Comparison of ENCODE assay signal across 36 mouse cellular contexts in the genomic region with DNA sequence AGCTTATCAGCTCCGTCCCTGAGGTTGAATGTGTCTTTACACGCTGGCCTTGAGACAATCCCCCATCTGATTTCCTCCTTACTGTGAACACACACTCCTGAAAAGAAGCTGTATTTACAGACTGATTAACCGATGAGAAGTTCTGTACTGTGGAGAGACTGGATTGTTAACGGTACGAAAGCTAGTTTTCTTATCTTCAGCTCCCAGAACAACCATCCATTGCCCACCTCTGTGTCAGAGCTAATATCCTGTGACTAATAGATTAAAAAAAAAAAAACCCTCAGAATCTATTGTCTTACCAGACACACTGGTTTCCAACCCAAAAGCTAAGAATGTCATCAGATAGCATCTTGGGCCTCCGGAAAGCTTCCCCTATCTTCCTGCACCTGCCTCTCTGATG. TPM values are rescaled to one million over a fixed set of nuclear protein-coding genes. Genes with fewer than 3 reads are reported as not detected.
A peak's percentile ranks its signal among the peaks of the same experiment; 100 is the strongest.
DNase-seq lines count a peak whose midpoint lies in the region; ATAC-seq and TF ChIP-seq lines count a peak whose summit lies in the region.
"Had no signal": no experiment of that assay in that cellular context is flagged by ENCODE, and none has a peak within 500 bp of the region (broad histone marks: within the 10 kb centered on the region; RNA-seq: fewer than 3 reads in every experiment).

No protein-coding gene starts in this region.

- H3K4me3 ChIP-seq in G1E (ENCODE audit: low read depth, low read length), result no peak overlapping the region
- no peak overlapping the region for H3K4me3 ChIP-seq in liver, embryonic 14.5 days (ENCODE audit: insufficient read depth in 1 of 2, low read depth in 2 of 2, low read length in 2 of 2)
- H3K4me3 ChIP-seq: embryonic facial prominence, embryonic 10.5 days; embryonic facial prominence, embryonic 15.5 days; forebrain, embryonic 13.5 days; heart, embryonic 10.5 days; heart, embryonic 15.5 days; kidney, embryonic 15.5 days; left cerebral cortex, adult 2 months had no signal

- DNase-seq in G1E (ENCODE audit: low spot score), result no peak
- DNase-seq in c-Kit-positive CD71-negative TER-119-negative erythroid progenitor cells, embryonic 14.5 days (ENCODE audit: low read depth), result peak; percentile 12
- peak in 1 of 3 experiments; percentile 6 for DNase-seq in liver, embryonic 14.5 days (ENCODE audit: low read depth in 3 of 3, low spot score in 3 of 3)
- no peak for DNase-seq in thymus, postnatal 25 days
- no peak for DNase-seq in layer of hippocampus, adult 8-10 months (ENCODE audit: low spot score in 2 of 2)
- DNase-seq in left cerebral cortex, adult 8-10 months (ENCODE audit: low spot score in 2 of 2), result no peak
- DNase-seq: adrenal gland, postnatal 10 days; cerebellum, adult 11-12 months; cerebellum, postnatal 14 days; gastrocnemius, postnatal 25 days; kidney, adult 18-20 months; kidney, postnatal 25 days; left cerebral cortex, postnatal 4 days; lung, embryonic 14.5 days; lung, postnatal 14 days; right cerebral cortex, adult 18-20 months; right cerebral cortex, postnatal 4 days; thymus, postnatal 14 days had no signal

- WGBS in liver, embryonic 14.5 days (ENCODE audit: insufficient replicate concordance), result 2% methylated on average over 6 of the region's 6 CpGs

- no peak for TF ChIP-seq CTCF in G1E (IDR thresholded peaks at IDR 0.05; ENCODE audit: low read depth, low read length)
- no peak for TF ChIP-seq CTCF in liver, embryonic 14.5 days (IDR thresholded peaks at IDR 0.05; ENCODE audit: low read depth)

- no peak overlapping the region for H3K4me2 ChIP-seq in liver, embryonic 14.5 days (ENCODE audit: low read depth)
- H3K4me2 ChIP-seq: embryonic facial prominence, embryonic 15.5 days; forebrain, embryonic 13.5 days; heart, embryonic 15.5 days; kidney, embryonic 15.5 days; lung, embryonic 14.5 days; midbrain, embryonic 11.5 days had no signal

- no peak overlapping the region for H3K27ac ChIP-seq in liver, embryonic 14.5 days
- H3K27ac ChIP-seq: embryonic facial prominence, embryonic 10.5 days; embryonic facial prominence, embryonic 15.5 days; forebrain, embryonic 13.5 days; heart, embryonic 10.5 days; heart, embryonic 15.5 days; kidney, embryonic 15.5 days; left cerebral cortex, adult 2 months had no signal

- no peak overlapping the region for H3K9ac ChIP-seq in liver, embryonic 14.5 days (replicated peaks)
- H3K9ac ChIP-seq: embryonic facial prominence, embryonic 15.5 days; forebrain, embryonic 13.5 days; heart, embryonic 15.5 days; kidney, embryonic 15.5 days; lung, embryonic 14.5 days had no signal

- H3K4me1 ChIP-seq in G1E (ENCODE audit: insufficient read depth, low read depth, low read length), result peaks cover 30% of the 10 kb centered on the region
- 0 out of 4 replicates have a peak, but pooled peaks cover 0 to 4% of the 10 kb centered on the region in 2 experiments for H3K4me1 ChIP-seq in liver, embryonic 14.5 days (replicated peaks; ENCODE audit: control insufficient read depth in 2 of 2, insufficient read depth in 2 of 2, low read length in 1 of 2)
- H3K4me1 ChIP-seq: embryonic facial prominence, embryonic 15.5 days had no signal

- H3K36me3 ChIP-seq in G1E (replicated peaks), result no peaks in the 10 kb centered on the region
- H3K36me3 ChIP-seq in liver, embryonic 14.5 days (replicated peaks; ENCODE audit: control insufficient read depth, insufficient read depth, low read depth), result no peaks in the 10 kb centered on the region
- H3K36me3 ChIP-seq: embryonic facial prominence, embryonic 10.5 days; embryonic facial prominence, embryonic 15.5 days; heart, embryonic 10.5 days; heart, embryonic 15.5 days; kidney, embryonic 15.5 days had no signal

- TF ChIP-seq EP300 in liver, embryonic 14.5 days (IDR thresholded peaks at IDR 0.05; ENCODE audit: low read depth), result peak; percentile 45; the same call in 1 of the 2 replicates

- ATAC-seq in G1E (ENCODE audit: extremely low read depth, insufficient number of reproducible peaks, low FRiP score, poor library complexity, severe bottlenecking), result peak; percentile 79
- ATAC-seq in liver, embryonic 14.5 days (ENCODE audit: insufficient read depth), result peak; percentile 68
- peak; percentile 61 for ATAC-seq in megakaryocyte-erythroid progenitor cell, adult 5-6 weeks (replicated peaks; ENCODE audit: low FRiP score, low TSS enrichment, poor library complexity, severe bottlenecking)
- ATAC-seq: CD4-positive, CD25-positive, alpha-beta regulatory T cell, adult 4 months; forebrain, embryonic 13.5 days; hindbrain, embryonic 16.5 days; midbrain, embryonic 16.5 days had no signal

- H3K9me3 ChIP-seq in G1E (replicated peaks), result no peaks in the 10 kb centered on the region
- H3K9me3 ChIP-seq in liver, embryonic 14.5 days (ENCODE audit: control insufficient read depth, low read length), result no peaks in the 10 kb centered on the region
- H3K9me3 ChIP-seq: embryonic facial prominence, embryonic 10.5 days; embryonic facial prominence, embryonic 15.5 days; forebrain, embryonic 13.5 days; heart, embryonic 10.5 days; heart, embryonic 15.5 days; kidney, embryonic 15.5 days had no signal

- peaks cover 6% of the 10 kb centered on the region; the same call in 1 of the 2 replicates for H3K27me3 ChIP-seq in G1E (ENCODE audit: insufficient read depth, low read length)
- H3K27me3 ChIP-seq in liver, embryonic 14.5 days (ENCODE audit: control insufficient read depth, insufficient read depth, low read length), result peaks cover 7% of the 10 kb centered on the region

RNA-seq across cellular contexts. Expression of gene Pdyn, which starts 5.3 kb away (rescaled TPM):
- total RNA-seq in G1E (2014; fragmentation: Nextera tagmentation), result not detected in 2 replicates
- 0.12 TPM in 1 of 2 replicates, not detected in the other for total RNA-seq in G1E (2017)
- polyA plus RNA-seq in G1E (2012), result not detected in 2 replicates
- polyA plus RNA-seq in liver, embryonic 14.5 days (2012; rRNA removed), result 0.01 TPM in 1 of 2 replicates, not detected in the other
- not detected in 2 replicates for polyA plus RNA-seq in liver, embryonic 14.5 days (2014; fragmentation: Nextera tagmentation; extraction: Ambion mirVana)
- total RNA-seq in megakaryocyte-erythroid progenitor cell, adult 5-6 weeks (2014; fragmentation: Nextera tagmentation), result not detected in 2 replicates
- not detected in 2 replicates for total RNA-seq in megakaryocyte-erythroid progenitor cell, adult 5-6 weeks (2017)
- total RNA-seq in layer of hippocampus, adult 8-10 months (2022), result 10 to 100 TPM; 10.4 to 11.6 (median 10.6) TPM
- 10 to 100 TPM; 45.0 to 64.2 (median 51.7) TPM for total RNA-seq in left cerebral cortex, adult 8-10 months (2022)
- total RNA-seq: gastrocnemius, adult 18-20 months; gastrocnemius, postnatal 25 days; heart, postnatal 25 days; neutrophil, adult 5-6 weeks had no signal
- polyA plus RNA-seq: CD4-positive, CD25-positive, alpha-beta regulatory T cell, adult 4 months; embryonic facial prominence, embryonic 15.5 days; lung, embryonic 14.5 days; spleen, adult 2 months; stomach, embryonic 14.5 days; testis, adult 2 months had no signal

Comparison
In these comparisons a context has a peak if more than half of its experiments do, and no peak if none do; other contexts are left out.
1. RNA of gene Pdyn, which starts 5.3 kb away (total RNA-seq): 45.0 to 64.2 TPM in left cerebral cortex, adult 8-10 months and 10.4 to 11.6 TPM in layer of hippocampus, adult 8-10 months; 0.12 TPM in G1E and not detected in megakaryocyte-erythroid progenitor cell, adult 5-6 weeks; every median in the first group is over 10 times any median in the second.
2. Peak in every context shown above with its lines, with median percentiles within 50 percentile points of each other: ATAC-seq.